Mouse (Mus musculus) activated CD4-positive, CD25-positive, alpha-beta regulatory T cell, adult 4 months (primary cell): Measurements from ENCODE around the gene Spocd1. TPM values are rescaled to one million over a fixed set of nuclear protein-coding genes. Genes with fewer than 3 reads are reported as not detected.

Experiments
- ATAC-seq: one replicate; pipeline ENCODE4 v1.8.0; 2017
- polyA plus RNA-seq, 2 experiments: library from polyadenylated mRNA; unstranded; fragments of 100-300 nt; shearing (Covaris generic); gene quantifications; one replicate each; pipeline ENCODE4 v1.2.1; 2017

Gene Spocd1
- polyA plus RNA-seq, 2 experiments from 2014 or later: not detected

- no peak for ATAC-seq
Measured at GRCm38 (mm10) chr4:129978227-129978626, 49.2 kb downstream of the Spocd1 start.

DNA sequence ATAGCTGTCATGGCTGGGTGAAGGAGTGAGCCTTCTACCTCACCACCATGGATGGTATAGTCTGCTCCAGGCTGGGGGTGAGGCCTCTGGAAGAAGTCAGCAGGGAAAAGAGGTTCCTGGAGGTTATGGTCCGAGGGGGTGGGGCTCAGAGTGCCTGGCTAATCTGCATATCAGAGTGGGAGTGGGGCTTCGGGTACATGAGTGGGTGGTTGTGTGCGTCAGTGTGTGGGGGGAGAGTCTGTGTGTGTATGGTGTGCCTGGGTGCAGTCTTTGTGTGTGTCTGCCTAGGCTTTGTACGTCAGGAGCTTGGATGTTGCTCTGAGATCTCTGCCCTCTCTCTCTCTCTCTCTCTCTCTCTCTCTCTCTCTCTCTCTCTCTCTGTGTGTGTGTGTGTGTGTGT, 49.9 kb downstream of the Spocd1 start:
- no peak for ATAC-seq

DNA sequence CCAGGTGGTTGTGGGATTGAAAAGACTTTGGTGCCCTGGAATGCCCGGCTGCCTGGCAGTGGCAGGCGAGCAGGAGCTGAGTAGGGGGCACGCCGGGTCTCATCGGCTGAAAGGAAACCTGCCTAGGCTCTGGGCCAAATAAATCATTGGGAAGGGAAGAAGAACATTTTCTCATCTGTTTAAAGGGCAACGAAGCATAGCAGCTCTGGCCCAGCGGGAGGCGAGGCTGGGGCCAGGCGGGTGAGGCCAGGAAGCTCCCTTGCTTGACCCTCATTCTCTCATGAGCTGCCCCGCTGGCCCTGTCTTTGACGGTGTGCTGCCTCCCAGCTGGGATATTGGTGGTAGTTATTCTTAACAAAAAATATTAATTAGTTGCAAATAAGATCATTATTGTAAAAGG, 52.6 kb downstream of the Spocd1 start:
- no peak for ATAC-seq

DNA sequence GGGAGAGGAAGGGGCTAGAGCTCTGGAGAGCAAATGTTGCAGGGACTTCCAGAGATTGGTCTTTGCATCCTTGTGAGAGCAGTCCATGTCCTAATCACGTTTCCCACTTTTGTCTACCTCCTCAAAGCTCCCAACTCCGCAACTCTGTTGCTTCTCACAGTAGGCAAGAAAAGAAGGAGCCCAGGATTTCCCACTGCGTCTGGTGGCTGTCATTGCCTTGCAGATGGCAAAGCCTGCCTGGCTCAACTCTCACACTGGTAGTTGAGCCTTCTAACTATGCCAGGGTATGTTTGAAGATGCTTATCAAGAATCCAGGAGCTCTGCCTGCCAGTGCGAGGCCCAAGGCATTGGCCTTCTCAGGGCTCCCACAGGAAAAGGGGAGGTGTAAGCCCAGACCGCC, 54.0 kb downstream of the Spocd1 start:
- no peak for ATAC-seq

- ATAC-seq: no peak
Measured at GRCm38 (mm10) chr4:129983764-129984420, 54.8 kb downstream of the Spocd1 start.

DNA sequence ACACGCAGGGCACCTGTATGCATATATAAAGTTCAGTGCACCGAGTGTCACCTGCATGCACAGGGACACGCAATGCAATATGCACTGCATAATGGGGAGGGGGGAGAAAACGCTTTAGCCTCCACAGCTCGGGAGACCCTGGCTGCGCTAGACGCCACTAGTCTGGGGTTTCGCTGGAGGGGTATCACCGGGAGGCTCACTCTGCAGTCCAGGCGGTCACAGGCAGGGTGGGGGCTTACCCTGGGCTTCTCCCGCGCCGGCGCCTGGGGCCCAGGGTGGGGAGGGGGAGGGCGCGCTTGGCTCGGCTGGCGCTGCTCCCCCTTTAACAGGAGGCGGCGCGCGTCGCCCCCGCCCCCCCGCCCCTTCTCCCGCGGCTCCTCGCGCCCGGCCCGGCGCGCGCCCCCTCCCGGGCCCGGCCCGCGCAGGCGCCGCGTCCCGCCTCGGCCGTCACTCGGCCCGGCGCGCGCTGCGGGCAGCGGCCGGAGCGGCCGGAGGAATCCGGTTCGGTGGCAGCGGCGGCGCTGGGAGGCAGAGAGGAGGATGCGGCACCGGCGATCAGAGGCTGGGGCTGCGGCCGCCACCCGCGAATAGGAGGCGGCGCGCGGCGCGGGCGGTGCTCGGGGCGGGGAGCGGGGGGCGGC, 55.5 kb downstream of the Spocd1 start, which contains the start of gene Adgrb2:
Gene Adgrb2 (plus strand): TSS at position 450 of the 641 bp plus-strand sequence.
- no peak for ATAC-seq

- ATAC-seq: no peak
Measured at GRCm38 (mm10) chr4:129985161-129985670, 56.2 kb downstream of the Spocd1 start.

DNA sequence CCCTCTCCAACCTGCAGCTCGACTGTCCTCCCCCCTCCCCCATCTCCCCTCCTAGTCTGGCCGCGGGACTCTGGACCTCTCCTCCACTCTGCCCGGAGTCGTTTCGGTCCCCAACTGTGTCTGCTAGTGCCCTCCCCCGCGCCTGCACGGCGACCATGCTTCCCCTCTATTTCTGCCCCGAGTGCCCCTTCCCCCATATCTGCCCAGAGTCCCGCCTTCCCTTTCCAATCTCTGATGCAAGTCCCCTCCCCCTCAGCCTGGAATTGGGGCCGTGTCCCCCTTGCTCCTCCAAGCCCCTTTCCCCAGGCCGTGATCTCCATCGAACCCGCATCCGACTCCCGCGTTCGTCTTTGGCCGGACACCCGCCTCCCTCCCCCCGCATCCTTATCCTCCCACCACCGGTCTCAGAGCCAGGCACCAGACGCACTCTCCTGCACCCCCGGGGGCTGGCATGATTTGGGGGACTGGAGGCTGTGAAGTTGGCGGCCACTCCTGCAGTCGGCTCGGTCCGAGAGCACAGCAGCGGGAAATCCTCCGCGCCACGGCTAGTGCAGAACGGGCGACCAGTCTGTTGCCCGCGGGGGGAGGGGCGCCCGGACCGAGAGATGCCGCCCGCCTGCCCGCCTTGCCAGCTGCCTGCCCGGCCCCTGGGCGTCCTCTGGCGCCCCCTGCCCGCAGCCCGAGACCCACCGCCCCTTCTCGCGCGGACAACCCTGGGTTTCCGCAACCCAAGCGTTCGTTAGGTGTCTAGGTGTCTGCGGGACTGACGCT, 56.8 kb downstream of the Spocd1 start:
- no peak for ATAC-seq

DNA sequence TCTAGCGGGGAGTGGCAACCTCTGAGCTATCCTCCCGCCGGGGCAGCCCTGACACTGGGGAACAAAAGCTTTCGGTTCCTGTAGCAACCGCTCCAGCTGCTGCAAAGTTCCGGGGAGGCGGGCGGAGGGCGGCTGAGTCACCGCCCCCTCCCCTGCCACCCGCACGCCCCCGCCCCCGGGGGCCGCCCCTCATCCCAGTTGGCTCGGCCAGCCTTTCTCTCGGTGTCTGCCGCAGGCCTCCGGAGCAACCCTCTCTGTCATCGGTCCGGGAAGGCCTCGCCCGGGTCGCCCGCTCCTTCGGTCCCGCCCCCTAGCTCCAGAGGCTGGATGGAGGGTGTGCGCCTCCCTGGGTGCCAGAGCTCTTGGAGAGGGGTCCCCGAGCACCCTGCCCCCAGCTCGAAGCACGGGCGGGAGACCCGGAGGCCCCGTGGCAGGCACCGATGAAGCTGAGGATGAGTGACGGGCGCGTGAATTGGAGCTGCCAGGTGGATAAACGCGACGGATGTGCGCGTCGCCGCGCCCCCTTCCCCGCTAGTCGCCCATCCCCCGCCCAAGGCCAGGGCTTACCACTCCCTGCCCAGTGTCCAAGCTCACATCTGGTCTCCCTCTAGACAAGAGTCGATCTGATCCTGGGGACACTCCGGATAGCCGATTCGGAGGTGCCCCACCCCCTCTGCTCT, 58.9 kb downstream of the Spocd1 start:
- ATAC-seq: peak; percentile 48

GRCm38 (mm10) chr4:129989925-129990324, 60.9 kb downstream of the Spocd1 start:
- no peak for ATAC-seq

GRCm38 (mm10) chr4:129992720-129993119, 63.7 kb downstream of the Spocd1 start:
- ATAC-seq: no peak

DNA sequence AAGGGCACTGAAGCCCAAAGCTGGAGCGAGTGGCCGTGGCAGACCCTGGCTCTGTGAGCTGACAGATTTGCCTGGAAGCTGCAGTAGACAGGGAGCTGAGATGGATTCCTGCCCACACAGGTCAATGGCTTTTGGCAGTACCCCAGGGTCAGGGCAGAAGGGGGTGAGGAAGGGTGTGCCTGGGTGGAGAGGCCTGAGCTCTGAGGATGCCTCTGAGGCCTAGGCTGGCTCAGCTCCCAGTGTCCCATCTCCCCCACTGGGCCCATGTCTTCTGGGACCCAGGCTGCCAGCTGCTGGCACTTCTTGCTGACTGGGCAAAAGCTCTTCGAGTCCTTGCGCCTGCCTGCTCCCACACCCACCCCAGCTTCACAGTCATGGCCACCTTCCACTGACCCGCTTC, 64.2 kb downstream of the Spocd1 start:
- no peak for ATAC-seq

DNA sequence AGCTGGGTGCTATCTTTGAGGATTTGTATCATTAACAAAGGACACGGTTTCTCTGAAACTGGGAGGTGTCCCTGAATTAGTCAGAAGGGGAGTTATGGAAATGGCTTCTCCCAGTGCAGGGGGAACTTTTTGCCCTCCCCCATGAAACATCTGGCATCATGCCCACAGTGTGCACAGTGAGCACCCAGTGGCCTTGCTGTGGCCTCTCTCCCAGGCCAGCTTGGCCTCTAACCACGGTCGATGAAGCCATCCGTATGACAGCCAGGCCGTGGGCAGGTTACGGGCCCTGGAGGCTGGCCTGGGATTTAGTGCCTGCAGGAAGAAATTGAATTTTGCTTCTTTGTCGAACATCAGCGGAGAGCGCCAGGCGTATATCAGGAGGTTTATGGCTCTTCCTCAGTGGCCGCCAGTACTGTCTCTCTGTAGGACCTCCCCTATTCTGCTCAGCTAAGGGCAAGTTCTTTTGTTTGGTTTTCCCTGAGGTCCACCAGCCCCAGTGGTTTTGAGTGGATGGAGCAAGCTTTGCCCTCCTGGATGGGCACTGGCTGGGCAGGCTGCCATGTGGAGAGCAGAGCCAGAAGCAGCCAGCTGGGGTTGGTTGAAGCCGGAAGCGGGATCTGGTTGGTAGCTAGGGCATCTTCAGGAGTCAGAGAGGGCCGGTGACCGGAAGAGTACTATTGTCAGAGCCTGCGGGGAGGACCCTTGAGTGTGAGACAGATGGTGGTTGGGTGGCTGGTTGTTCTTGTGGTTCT, 65.1 kb downstream of the Spocd1 start:
- ATAC-seq: no peak

GRCm38 (mm10) chr4:129994728-129995127, 65.7 kb downstream of the Spocd1 start:
- ATAC-seq: no peak

GRCm38 (mm10) chr4:129995255-129995654, 66.2 kb downstream of the Spocd1 start:
- no peak for ATAC-seq

GRCm38 (mm10) chr4:129996015-129996414, 67.0 kb downstream of the Spocd1 start:
- ATAC-seq: no peak

- no peak for ATAC-seq
Measured at GRCm38 (mm10) chr4:129998124-129998523, 69.1 kb downstream of the Spocd1 start.

GRCm38 (mm10) chr4:130001710-130002109, 72.7 kb downstream of the Spocd1 start:
- ATAC-seq: no peak

DNA sequence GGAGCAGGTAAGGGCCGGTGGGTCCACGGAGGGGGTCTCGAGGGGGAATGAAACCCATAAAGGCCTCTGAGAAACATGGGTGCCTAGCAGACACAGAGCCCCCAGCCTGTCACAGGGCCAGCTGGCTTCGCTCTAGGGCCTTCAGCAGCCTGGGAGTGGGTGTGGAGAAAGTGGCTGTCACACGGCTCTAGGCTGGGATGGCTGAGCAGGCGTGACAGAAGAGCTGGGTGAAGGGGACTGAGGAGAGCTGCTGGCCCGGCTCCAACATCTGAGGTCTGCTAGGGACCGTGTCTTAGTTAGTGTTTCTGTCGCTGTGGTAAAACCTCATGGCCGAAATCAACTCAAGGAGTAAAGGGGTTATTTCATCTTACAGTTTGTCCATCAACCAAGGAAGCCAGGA, 73.1 kb downstream of the Spocd1 start:
- ATAC-seq: no peak

DNA sequence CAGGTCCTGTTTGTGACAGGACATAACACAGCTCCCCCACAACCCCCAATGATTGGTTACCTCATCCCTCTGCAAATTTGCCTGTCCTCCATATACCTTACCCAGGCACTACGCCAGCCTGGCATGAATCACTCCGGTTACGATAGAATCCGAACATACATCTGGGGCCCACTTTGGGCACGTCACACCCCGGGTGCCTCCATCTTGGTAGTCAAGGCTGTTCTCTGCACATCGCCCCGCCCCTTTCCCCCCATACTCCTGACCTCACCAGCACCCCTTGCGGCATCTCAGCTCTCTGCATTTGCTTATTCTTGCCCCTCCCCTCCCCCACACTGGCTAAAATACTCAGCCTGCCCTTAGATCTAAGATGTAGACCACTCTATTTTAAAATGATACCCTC, 76.5 kb downstream of the Spocd1 start:
- no peak for ATAC-seq

- no peak for ATAC-seq
Measured at GRCm38 (mm10) chr4:130006533-130006932, 77.5 kb downstream of the Spocd1 start.
